Mouse (Mus musculus) heart, postnatal 25 days (tissue): ENCODE data around the gene Ppp6r2. TPM values are rescaled to one million over a fixed set of nuclear protein-coding genes. Genes with fewer than 3 reads are reported as not detected.

Source experiments
- DNase-seq: peaks from one replicate; pipeline ENCODE4 v3.0.0; 2022; ENCODE audit warnings: low spot score
- intact Hi-C: fragments of 180-260 bp; cut with DNase I; formaldehyde crosslinking; loops from one replicate; pipeline ENCODE4 v1.15.1; 2025
- total RNA-seq, 2 experiments: library from RNA; stranded (reverse); gene quantifications; 2 replicates each; pipeline ENCODE4 v1.2.3; 2021

Gene Ppp6r2
- 10 to 100 TPM; 63.4 to 65.0 TPM for total RNA-seq

DNA sequence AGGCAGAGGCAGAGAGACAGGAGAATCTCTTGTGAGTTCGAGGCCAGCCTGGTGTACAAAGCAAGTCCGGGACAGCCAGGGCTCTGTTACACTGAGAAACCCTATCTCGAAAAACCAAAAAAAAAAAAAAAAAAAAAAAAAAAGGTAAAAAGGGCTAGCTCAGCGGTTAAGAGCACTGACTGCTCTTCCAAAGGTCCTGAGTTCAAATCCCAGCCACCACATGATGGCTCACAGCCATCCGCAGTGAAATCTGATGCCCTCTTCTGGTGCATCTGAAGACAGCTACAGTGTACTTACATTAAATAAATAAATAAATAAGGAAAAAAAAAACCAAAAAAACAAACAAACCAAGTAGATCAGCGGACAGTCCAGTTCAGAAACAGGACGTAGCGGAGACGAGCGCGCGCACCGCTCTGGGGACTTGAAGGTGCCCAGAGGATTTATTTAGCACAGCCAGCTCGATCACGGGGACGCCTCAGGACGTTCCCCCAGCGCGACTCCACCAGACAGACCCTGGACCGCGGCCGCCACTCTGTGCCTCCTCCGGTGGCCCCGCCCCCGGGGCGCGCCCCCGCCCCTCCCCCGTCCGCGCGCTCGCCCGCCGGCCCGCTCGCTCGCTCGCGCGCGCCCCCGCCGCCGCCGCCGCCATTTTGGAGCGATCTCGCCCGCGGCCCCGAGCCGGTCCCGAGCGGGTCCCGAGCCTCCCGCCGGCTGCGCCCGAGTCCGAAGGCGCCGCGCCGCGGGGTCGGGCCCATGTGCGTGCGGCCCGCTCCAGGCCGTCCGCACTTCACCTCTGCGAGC lies at the start of gene Ppp6r2:
Gene Ppp6r2, plus strand, starts transcription at position 639 of the 801 bp plus-strand sequence.
- intact Hi-C loops = loop anchor here (2.0 to 5.0 kb wide), 4 partner anchors 14 to 134 kb away; partner anchors contain the start of genes Dennd6b, Trabd and Tubgcp6
- peak; percentile 75 for DNase-seq

DNA sequence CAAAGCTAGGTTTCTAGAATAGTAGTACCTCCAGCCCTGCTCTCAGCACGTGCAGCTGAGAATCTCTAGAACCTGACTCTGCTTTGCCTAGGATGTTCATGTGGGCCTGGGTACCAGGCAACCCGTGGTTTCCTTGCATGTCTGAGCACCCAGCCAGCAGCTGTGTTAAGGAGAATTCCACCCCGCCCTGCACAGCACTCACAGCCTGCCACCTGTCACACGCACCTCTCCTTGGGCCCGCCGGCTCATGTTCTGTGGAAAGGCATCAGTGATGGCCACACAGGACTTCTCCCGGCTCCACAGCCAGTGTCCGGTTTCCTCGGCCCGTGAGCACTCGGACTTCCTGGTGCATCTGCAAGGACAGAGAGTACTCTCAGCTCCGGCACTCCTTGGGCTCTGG lies 45.9 kb upstream of the Ppp6r2 start:
- DNase-seq = no peak
- intact Hi-C loops = no loop called here

DNA sequence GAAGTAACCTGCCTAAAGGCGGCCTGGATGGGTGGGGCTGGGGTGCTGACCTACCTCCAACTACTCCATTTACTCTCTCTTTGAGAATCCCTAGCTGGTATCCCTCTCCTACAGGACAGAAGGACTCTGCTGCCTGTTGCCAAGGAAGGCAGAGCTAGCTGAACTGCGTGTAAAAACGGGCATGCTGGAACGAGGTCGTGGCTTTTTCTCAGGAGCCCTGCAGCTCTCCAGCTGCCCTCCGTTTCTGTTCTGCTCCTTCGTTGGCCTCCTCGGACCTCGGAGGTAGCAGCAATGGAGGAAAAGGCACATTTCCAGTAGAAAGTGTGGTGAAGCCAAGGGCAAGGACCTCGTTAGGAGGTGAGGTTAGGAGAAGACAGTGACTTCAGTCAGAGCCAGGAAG lies 42.4 kb upstream of the Ppp6r2 start:
- no peak for DNase-seq
- intact Hi-C loops = no loop called here

DNA sequence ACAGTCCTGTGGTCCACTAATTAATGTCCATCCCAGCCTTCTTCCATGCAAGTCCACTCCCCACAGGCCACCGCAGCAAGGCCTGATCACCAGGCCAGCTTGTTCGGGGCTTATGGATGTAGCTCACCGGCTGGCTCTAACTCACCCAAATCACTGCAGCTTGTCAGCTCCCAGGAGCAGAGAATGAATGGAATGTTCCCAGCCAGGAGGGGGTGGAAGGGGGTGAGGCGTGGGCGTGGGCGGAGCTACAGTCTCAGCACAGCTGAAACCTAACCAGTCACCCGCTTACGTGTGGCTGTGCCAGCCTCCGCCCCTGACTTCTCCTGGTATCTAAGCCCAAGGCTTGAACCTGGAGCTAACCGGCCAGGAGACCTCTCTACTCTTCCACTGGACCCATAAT lies 41.9 kb upstream of the Ppp6r2 start:
- intact Hi-C loops = no loop called here
- DNase-seq = peak; percentile 78

DNA sequence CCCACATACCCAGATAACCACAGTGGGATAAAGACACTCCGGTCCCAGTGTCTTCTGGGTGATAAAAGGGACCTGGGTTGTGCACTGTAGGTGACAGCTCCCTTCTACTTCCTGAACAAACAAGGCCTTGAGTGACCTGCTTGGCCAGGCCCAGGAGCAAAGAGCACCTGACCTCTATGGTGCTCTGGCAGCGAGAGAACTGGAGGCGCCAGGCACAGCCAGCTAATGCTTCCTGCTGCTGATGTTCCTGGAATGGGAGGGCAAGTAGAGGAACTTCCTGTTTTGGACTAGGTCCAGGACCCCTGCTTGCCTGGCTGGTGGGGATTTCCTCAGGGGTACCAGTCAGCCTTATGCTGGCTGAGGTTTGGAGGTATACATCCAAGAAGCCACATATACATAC lies 41.3 kb upstream of the Ppp6r2 start:
- intact Hi-C loops = no loop called here
- peak; percentile 19 for DNase-seq

DNA sequence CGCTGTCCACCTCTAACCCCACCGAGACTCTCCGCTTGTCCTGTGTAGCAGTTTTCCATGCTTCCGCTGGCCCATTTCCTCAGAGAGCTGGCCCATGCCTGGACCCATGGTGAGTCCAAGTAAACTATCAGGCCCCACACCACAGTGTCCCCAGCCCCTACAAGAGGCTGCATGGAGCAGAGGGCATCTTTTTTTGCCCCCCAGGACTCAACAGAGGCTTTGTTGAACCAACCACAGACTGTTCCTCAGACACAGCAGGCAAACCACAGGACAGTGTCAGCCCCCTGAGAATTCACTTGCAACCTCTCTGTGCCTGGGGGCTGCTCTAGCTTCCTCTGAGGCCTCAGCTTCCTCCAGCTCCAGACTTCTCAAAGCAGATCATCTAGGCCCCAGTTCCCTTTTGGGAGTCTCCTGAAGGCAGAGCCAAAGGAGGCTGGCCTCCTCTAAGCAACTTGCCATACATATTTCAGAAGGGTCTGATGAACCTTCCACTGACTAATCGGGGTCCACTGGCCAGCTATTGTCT lies 39.8 kb upstream of the Ppp6r2 start:
- DNase-seq = no peak
- intact Hi-C loops = no loop called here

DNA sequence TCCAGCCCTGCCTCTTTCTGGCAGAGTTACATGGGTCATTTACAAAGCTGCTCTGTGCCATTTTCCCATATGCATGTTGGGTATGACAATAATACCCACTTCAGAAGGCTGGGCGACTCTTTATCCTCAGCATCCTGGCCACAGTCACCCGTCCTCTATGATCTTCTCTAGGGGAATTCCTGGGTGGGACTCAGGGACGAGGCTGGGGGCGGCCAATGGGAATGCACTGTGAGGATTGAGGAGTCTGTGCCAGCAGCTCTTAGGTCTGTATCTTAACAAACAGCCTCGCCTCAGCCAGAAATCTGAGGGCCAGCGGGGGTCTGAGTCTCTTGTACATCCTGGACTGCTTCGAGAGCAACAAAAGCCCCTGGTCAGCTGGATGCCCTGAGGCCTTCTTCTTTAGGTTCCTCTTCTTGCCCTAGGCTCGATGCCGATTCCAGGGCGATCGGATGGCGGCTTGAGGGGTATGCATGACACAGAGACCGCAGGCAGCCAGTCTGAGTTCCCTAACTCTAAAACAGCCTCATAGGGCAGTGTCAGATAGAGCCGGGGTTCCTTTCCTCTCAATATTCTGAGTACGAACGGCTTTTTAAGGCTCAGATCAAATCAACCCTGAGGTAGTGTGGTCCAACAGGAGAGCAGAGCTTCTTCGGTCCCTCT lies 38.9 kb upstream of the Ppp6r2 start:
- intact Hi-C loops = no loop called here
- no peak for DNase-seq

DNA sequence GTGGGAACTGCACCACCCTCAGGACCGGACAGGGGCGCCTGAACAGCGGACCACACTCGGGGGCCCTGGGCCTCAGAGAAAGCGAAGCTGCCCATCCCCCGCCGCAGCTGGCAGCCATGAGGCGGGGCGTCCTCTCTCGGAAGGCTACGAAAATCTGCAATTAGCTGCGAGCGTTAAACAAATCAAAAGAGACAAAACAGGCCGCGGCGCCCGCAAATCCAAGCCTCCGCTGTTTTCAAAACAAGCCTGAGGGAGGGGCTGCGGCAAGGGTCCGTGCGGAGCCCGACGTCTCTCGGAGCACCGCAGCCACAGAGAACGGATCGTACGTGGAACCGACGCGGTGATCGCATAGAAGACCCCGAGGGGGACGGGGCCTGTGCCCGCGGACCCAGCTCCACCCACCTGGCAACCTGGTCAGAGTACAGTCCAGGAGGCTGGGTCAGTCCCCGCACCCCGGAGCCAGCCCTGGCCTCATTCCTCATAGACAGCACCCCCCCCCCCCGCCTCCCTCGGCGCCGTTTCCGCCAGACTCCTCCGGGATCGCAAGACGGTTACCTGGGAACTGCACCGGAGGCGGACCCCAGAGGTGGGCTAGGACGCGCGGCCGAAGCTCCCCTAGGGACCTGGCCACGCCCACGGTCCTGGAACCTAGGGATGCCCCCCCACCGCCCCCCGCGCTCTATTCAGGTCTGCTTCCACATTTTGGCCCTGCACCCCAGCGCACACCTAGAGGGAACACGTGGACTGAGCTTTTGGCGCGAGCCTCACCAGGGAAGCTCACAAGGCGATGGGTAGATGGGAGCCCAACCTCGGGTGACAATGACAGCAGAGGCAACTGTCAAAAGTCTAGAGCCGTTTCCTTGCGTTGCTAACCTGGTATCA lies 38.1 kb upstream of the Ppp6r2 start:
- no peak for DNase-seq
- intact Hi-C loops = no loop called here

DNA sequence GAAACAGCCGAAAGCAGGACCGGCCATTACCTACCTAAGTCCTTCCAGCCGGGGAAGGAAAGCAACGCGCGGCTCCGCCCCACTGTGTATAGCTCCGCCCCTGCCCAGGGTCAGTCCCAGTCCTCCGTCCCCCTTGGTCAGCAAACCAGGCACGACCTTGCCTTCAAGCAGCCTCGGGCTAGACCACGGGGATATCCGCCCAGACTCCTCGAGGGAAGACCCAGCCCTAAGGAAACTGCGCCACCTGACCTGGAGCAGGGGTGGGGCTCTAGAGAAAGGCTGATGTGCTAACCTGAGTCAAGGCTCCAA lies 37.5 kb upstream of the Ppp6r2 start:
- intact Hi-C loops = no loop called here
- peak; percentile 34 for DNase-seq

DNA sequence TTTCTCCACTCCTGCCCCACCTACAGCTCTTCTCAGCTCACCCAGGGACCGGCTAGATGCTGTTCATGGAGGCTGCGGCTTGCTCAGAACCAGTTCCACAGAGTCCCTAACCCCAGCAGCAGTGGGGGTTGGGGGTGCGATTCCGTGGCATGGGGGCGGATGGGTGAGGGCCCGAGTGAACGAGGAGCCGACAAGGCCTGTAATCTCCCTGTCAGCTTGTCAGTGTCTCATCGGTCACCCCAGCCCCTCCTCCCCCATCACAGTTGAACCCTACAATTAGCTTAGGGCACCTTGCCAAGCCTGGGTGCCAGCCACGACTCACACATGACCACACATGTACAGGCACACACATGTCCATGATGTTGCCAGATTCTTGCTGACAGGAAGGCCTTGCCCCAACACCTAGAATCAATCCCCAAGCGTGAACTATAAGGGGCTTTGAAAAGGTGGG lies 36.4 kb upstream of the Ppp6r2 start:
- no peak for DNase-seq
- intact Hi-C loops = no loop called here

DNA sequence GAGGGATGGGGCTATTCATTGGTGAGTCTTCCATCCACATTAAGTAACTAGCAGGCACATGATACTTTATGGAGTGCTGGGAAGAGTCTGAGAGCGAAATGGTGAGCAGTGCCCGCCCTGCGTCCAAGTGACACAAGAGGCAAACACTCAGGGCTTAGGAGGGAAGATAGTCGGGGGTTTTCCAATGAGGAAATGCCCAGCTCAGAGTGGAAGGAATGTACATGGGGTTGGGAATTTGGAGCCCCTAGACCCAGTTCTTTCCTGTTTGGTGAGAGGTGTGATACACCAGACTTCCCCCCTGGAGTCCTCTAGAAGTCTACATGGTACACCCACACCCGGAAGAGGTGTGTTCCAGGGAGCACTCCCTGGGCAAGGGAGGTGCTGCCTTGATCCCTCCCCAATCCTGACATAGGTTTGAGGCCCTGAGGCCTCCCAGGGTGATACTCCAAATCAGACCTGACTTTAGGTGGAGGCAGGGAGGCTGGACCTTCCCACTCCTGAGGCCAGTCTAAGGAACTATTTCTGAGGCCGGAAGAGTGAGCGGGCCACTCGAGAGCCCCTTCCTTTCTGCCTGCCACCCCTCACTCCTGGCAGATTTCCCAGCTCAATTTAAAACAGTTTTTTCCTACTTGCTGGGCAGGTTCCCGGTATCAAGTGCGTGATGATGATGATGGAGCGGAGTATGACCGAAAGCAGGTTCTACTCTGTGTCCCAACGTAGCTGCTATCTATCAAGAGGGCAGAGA lies 35.8 kb upstream of the Ppp6r2 start:
- intact Hi-C loops = no loop called here
- DNase-seq = no peak

DNA sequence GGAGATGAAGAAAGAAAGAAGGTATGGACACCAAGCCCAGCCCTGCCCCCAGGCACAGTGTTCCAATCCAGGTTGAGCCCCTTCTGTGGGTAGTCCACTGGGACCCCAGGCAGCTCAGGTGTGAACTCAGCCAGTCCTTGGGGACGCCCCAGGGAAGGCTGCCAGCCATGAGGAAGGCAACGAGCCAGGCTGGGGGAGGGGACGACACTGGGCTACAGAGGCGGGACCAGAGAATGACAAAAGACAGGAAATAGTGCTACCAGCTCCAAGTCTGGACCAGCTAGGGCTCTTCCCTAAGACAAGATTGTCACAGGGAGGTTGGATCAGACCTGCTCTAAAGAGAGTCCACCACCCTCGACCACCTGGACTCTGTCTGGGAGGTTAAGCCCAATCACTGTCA lies 34.2 kb upstream of the Ppp6r2 start:
- intact Hi-C loops = no loop called here
- peak; percentile 75 for DNase-seq

DNA sequence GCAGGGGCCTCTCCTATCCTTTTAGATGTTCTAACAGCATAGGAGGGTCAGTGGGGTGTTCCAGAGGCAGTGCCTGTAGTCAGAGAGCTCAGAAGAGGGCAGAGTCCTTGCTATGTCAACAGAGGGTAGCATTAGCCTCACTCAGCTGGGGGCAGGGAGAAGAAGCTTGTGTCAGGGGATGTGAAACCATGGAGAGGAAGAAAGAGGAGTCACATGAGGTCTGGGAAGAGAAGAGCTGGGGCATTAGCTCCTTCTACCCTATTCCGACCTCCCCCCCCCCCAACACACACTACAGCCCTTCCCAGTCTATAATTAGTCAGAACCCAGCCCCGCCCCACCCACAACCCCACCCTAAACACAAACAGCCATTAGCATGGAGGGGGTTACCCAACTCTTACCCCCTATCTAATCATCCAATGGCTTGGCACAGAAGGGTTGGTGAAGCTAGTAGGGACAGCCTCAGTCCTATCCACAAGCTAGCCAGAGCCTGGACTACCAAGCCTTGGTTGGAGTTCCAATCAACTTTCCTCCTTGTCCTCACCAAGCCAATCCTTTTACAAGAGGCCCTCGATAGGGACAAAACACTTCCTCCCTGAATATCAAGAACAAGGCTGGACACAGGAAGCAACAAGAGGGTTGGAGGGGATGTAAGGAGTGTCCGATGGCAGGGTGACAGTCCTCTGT lies 33.6 kb upstream of the Ppp6r2 start:
- intact Hi-C loops = loop anchor here (2.0 kb wide), 1 partner anchor 33 kb away; the partner anchor contains the start of gene Ppp6r2
- DNase-seq = no peak

DNA sequence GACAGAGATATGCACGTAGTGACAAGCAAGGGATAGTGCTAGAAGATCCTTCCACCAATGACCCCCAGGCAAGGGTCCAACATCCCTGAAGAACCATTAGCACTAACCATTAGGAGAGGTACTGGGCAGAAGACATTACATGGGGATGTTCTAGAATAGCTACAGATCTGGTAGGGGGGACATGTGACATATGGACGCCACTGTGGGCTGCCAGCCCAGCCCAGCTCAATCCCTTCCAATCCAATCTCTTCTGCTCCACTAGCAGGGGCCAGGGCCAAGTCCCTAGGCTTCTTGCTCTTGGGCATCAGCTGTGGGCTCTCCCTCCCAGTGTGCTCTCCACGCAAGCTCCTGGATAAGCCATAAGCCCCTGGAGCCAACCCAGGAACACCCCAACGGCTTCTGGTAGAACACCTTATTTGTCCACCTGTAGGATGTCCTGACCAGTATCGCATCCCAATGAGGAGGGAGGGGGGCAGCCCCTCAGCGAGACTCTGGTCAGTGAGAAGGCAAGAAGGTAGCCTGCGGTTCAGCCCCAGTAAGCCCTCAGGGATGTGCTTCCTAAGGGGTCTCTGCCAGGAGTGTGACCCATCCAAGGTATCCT lies 33.0 kb upstream of the Ppp6r2 start:
- intact Hi-C loops = loop anchor here (2.0 kb wide), 1 partner anchor 32 kb away; the partner anchor contains the start of gene Ppp6r2
- DNase-seq = no peak

DNA sequence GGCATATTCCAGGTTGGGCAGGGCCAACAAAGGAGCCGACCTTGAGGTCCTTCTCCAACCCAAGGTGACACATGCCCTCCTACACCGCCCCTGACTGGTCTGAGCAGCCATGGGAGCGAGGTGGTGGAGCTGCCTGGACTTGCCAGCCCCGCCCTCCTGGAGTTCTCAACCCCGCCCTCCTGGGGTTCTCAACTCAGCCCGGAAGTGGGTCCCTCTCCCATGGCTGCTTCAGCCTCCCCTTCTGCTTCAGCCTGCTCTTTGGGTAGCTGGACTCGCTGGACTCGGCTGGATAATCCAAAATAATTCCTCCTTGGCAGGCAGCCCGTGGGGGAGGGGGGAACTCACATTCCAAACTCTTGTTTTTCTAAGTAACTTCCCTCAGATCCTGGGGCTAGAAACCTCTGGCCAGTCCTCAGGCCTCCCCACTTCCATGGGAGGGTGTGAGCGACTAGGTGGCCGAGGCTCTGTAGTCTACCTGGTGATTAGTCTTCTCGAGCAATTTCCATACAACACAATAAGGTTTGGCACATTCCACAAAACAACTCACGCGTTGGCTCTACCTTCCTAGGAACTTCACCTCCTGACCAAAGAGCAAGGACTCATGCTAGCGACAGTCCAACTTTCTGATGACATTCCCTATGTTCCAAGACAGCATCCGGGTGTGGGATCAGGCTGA lies 32.3 kb upstream of the Ppp6r2 start:
- intact Hi-C loops = loop anchor here (2.0 kb wide), 1 partner anchor 32 kb away; the partner anchor contains the start of gene Ppp6r2
- peak; percentile 70 for DNase-seq

DNA sequence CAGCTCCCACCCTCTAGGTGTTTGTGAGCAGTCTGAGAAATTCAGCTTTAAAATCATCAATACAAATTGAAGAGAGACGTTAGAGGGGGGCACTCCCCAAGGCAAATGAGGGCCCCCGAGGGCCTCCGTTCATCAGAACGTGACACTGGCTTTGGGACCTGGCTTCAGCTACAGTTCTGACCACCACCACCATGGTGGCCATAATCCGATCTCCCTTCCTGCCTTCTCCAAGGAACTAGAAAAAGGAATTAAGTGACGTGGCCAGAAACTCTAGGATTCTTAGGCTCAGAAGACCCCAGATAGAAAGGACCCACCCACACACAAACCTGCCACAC lies 31.8 kb upstream of the Ppp6r2 start:
- intact Hi-C loops = loop anchor here (2.0 kb wide), 1 partner anchor 31 kb away; the partner anchor contains the start of gene Ppp6r2

DNA sequence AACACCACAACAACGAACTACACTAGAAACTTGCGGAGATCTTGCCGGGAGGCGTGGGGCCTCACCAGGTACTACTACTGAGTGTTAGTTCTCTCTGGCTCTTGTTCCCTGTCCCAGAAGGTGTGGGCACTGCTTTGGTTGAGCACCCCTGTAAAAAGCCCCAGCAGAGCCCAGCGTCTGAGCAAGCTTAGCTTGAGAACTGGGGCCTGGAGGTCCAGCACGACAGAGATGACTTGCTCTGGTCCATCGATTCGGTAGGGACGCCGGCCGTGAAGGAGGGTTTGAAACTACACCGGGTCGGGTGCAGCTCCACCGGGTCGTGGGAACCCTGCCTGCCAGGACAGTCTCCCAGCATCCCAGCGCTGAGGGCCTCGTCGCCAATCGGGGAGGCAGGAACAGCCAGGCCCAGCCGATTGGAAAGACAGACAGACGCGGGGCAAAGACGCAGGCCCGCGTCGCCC lies 31.2 kb upstream of the Ppp6r2 start:
- intact Hi-C loops = no loop called here
- no peak for DNase-seq

More for the DNA sequence above, 31.8 kb upstream of the Ppp6r2 start:
- DNase-seq = no peak
